Mouse (Mus musculus): ENCODE measurements around the gene Camta1. TPM values are rescaled to one million over a fixed set of nuclear protein-coding genes. Genes with fewer than 3 reads are reported as not detected.

Gene Camta1
- polyA plus RNA-seq, 1 experiment from 2014 or later: 140 TPM

DNA sequence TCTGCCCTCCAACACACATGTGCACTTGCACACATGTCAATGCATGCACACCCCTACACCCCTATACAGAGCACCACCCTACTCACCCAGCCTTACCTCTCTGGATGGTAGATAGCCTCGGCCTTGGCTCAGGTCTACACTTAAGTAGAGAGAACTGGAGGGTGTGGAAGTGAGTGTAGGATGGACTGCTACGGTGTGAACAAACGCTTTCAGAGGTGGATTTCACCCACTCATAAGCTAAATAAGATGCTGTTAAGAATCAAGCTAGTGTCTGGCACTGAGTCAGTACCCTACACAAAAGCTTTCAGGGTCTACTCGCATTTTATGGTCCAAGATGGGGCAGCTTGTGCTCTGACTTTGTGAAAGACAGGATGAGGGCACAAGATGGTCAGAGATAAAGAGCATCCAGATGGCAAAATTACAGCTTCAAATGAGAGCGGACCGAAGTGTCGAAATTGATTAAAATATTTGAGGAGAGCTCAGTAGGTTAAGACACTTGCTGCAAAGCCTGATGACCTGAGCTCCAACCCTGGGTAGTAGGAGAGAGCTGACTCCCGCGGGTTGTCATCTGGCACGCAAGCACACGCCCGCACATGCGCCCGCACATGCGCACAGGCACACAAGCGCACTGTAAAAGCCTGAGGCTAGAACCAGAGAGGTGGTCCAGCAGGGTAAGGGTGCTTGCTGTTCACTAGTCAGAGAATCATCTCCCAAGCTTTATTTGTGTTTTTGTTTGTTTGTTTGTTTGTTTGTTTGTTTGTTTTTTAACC, 924.2 kb downstream of the Camta1 start:
- Histone ChIP-seq H3K4me2 (ENCODE audit: low read depth, low read length, severe bottlenecking) (no peak overlapping the region), H3K27me3 (ENCODE audit: control insufficient read depth, insufficient read depth, low read length) (no peaks in the 10 kb centered on the region), H3K9ac (ENCODE audit: low read length) (no peak overlapping the region), H3K4me3 (ENCODE audit: low read depth, low read length) (no peak overlapping the region), H3K36me3 (ENCODE audit: control insufficient read depth, insufficient read depth, low read length) (no peaks in the 10 kb centered on the region), H3K4me1 (replicated peaks; ENCODE audit: control insufficient read depth, insufficient read depth, low read length) (no peaks in the 10 kb centered on the region), H3K27ac (ENCODE audit: low read depth, low read length) (no peak overlapping the region), H3K9me3 (ENCODE audit: control insufficient read depth, low read length) (no peaks in the 10 kb centered on the region)
- 79% methylated on average over 16 of the region's 16 CpGs for WGBS
- ATAC-seq (replicated peaks; ENCODE audit: low FRiP score) (no peak), DNase-seq (ENCODE audit: low spot score) (no peak)

- Histone ChIP-seq H3K36me3 (ENCODE audit: control insufficient read depth, insufficient read depth, low read length) (no peaks in the 10 kb centered on the region), H3K27ac (ENCODE audit: low read depth, low read length) (no peak overlapping the region), H3K27me3 (ENCODE audit: control insufficient read depth, insufficient read depth, low read length) (no peaks in the 10 kb centered on the region), H3K4me3 (ENCODE audit: low read depth, low read length) (no peak overlapping the region), H3K4me2 (ENCODE audit: low read depth, low read length, severe bottlenecking) (no peak overlapping the region), H3K9me3 (ENCODE audit: control insufficient read depth, low read length) (no peaks in the 10 kb centered on the region), H3K4me1 (replicated peaks; ENCODE audit: control insufficient read depth, insufficient read depth, low read length) (no peaks in the 10 kb centered on the region), H3K9ac (ENCODE audit: low read length) (no peak overlapping the region)
- DNase-seq (ENCODE audit: low spot score) (no peak), ATAC-seq (replicated peaks; ENCODE audit: low FRiP score) (no peak)
- WGBS: 77% methylated on average over 1 of the region's 1 CpGs
Observed at GRCm38 (mm10) chr4:150933503-150933902, 928.2 kb downstream of the Camta1 start.

- no peaks in the 10 kb centered on the region for H3K36me3 ChIP-seq (ENCODE audit: control insufficient read depth, insufficient read depth, low read length)
- H3K9ac ChIP-seq (ENCODE audit: low read length): no peak overlapping the region
- H3K27ac ChIP-seq (ENCODE audit: low read depth, low read length): no peak overlapping the region
- no peak overlapping the region for H3K4me3 ChIP-seq (ENCODE audit: low read depth, low read length)
- ATAC-seq (replicated peaks; ENCODE audit: low FRiP score): no peak
- DNase-seq (ENCODE audit: low spot score): no peak
- H3K9me3 ChIP-seq (ENCODE audit: control insufficient read depth, low read length): no peaks in the 10 kb centered on the region
- H3K27me3 ChIP-seq (ENCODE audit: control insufficient read depth, insufficient read depth, low read length): no peaks in the 10 kb centered on the region
- WGBS: 74% methylated on average over 10 of the region's 10 CpGs
- H3K4me1 ChIP-seq (replicated peaks; ENCODE audit: control insufficient read depth, insufficient read depth, low read length): no peaks in the 10 kb centered on the region
- H3K4me2 ChIP-seq (ENCODE audit: low read depth, low read length, severe bottlenecking): no peak overlapping the region
Observed at GRCm38 (mm10) chr4:150927789-150928188, 933.9 kb downstream of the Camta1 start.

DNA sequence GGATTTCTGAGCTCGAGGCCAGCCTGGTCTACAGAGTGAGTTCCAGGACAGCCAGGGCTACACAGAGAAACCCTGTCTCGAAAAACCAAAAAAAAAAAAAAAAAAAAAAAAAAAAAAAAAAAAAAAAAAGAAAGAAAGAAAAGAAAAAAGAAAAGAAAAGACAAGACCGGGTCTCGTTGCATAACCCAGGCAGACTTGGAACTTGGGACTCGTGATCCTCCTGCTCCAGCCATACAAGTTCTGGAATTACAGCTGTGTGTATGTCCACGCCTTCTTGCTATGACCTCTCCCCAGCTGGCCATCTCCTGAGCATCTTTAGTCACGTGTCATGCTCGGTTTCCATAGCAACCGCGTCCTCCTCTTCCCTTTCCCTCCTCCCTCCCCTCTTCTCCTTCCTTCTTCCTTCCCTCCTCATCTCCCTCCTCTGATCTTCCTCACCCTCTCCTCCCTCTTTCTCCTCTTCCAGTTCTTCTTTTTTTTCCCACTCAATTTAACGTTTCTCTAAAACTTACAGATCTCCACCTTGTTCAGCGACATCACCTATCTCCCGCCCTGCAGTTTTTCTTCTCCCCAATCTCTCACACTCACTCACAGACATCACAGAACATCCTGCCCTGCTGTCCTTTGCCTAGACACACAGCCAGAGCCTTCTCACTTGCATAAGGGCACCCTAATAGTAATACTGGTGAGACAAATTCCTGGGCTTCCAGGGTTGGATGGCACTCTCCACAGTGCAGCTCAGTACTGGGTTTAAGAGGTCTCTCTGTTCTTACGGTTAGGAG, 934.6 kb downstream of the Camta1 start:
- 51% methylated on average over 13 of the region's 14 CpGs for WGBS
- H3K27me3 ChIP-seq (ENCODE audit: control insufficient read depth, insufficient read depth, low read length): no peaks in the 10 kb centered on the region
- no peaks in the 10 kb centered on the region for H3K9me3 ChIP-seq (ENCODE audit: control insufficient read depth, low read length)
- no peak overlapping the region for H3K9ac ChIP-seq (ENCODE audit: low read length)
- H3K4me3 ChIP-seq (ENCODE audit: low read depth, low read length): no peak overlapping the region
- no peak overlapping the region for H3K4me2 ChIP-seq (ENCODE audit: low read depth, low read length, severe bottlenecking)
- DNase-seq (ENCODE audit: low spot score): no peak
- H3K27ac ChIP-seq (ENCODE audit: low read depth, low read length): no peak overlapping the region
- H3K36me3 ChIP-seq (ENCODE audit: control insufficient read depth, insufficient read depth, low read length): no peaks in the 10 kb centered on the region
- no peak for ATAC-seq (replicated peaks; ENCODE audit: low FRiP score)
- H3K4me1 ChIP-seq (replicated peaks; ENCODE audit: control insufficient read depth, insufficient read depth, low read length): no peaks in the 10 kb centered on the region

DNA sequence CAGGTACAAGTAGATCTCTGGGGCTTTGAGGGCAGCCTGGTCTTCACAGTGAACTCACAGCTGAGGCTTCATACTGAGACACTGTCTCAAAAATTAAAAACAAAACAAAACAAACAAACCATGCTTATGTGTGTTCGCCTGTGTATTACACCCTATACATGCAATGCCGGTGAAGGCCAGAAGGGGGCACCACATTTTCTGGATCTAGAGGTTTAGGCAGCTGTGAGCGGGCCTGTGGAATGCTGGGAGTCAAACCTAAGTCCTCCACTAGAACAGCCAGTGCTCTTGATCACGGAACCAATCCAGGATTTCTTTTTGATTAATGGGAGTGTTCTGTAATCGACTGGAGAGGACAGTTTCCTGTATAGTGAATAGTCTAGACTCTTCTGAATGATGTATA, 935.8 kb downstream of the Camta1 start:
- no peaks in the 10 kb centered on the region for H3K9me3 ChIP-seq (ENCODE audit: control insufficient read depth, low read length)
- H3K9ac ChIP-seq (ENCODE audit: low read length): no peak overlapping the region
- H3K36me3 ChIP-seq (ENCODE audit: control insufficient read depth, insufficient read depth, low read length): no peaks in the 10 kb centered on the region
- ATAC-seq (replicated peaks; ENCODE audit: low FRiP score) (no peak), DNase-seq (ENCODE audit: low spot score) (no peak)
- H3K4me2 ChIP-seq (ENCODE audit: low read depth, low read length, severe bottlenecking): no peak overlapping the region
- H3K27ac ChIP-seq (ENCODE audit: low read depth, low read length): no peak overlapping the region
- no peaks in the 10 kb centered on the region for H3K4me1 ChIP-seq (replicated peaks; ENCODE audit: control insufficient read depth, insufficient read depth, low read length)
- 56% methylated on average over 5 of the region's 5 CpGs for WGBS
- no peak overlapping the region for H3K4me3 ChIP-seq (ENCODE audit: low read depth, low read length)
- no peaks in the 10 kb centered on the region for H3K27me3 ChIP-seq (ENCODE audit: control insufficient read depth, insufficient read depth, low read length)

- H3K36me3 ChIP-seq (ENCODE audit: control insufficient read depth, insufficient read depth, low read length): no peaks in the 10 kb centered on the region
- H3K4me1 ChIP-seq (replicated peaks; ENCODE audit: control insufficient read depth, insufficient read depth, low read length): no peaks in the 10 kb centered on the region
- ATAC-seq (replicated peaks; ENCODE audit: low FRiP score): no peak
- H3K27me3 ChIP-seq (ENCODE audit: control insufficient read depth, insufficient read depth, low read length): no peaks in the 10 kb centered on the region
- no peaks in the 10 kb centered on the region for H3K9me3 ChIP-seq (ENCODE audit: control insufficient read depth, low read length)
- no peak overlapping the region for H3K4me2 ChIP-seq (ENCODE audit: low read depth, low read length, severe bottlenecking)
- WGBS: 85% methylated on average over 6 of the region's 6 CpGs
- H3K27ac ChIP-seq (ENCODE audit: low read depth, low read length): no peak overlapping the region
- no peak for DNase-seq (ENCODE audit: low spot score)
- H3K4me3 ChIP-seq (ENCODE audit: low read depth, low read length): no peak overlapping the region
- H3K9ac ChIP-seq (ENCODE audit: low read length): no peak overlapping the region
Observed at GRCm38 (mm10) chr4:150924936-150925335, 936.7 kb downstream of the Camta1 start.

GRCm38 (mm10) chr4:150924308-150924707, 937.4 kb downstream of the Camta1 start:
- Histone ChIP-seq H3K27me3 (ENCODE audit: control insufficient read depth, insufficient read depth, low read length) (no peaks in the 10 kb centered on the region), H3K27ac (ENCODE audit: low read depth, low read length) (no peak overlapping the region), H3K9ac (ENCODE audit: low read length) (no peak overlapping the region), H3K4me1 (replicated peaks; ENCODE audit: control insufficient read depth, insufficient read depth, low read length) (no peaks in the 10 kb centered on the region), H3K4me3 (ENCODE audit: low read depth, low read length) (no peak overlapping the region), H3K36me3 (ENCODE audit: control insufficient read depth, insufficient read depth, low read length) (no peaks in the 10 kb centered on the region), H3K4me2 (ENCODE audit: low read depth, low read length, severe bottlenecking) (no peak overlapping the region), H3K9me3 (ENCODE audit: control insufficient read depth, low read length) (no peaks in the 10 kb centered on the region)
- ATAC-seq (replicated peaks; ENCODE audit: low FRiP score): no peak
- no peak for DNase-seq (ENCODE audit: low spot score)
- 88% methylated on average over 13 of the region's 13 CpGs for WGBS

- Histone ChIP-seq H3K27me3 (ENCODE audit: control insufficient read depth, insufficient read depth, low read length) (no peaks in the 10 kb centered on the region), H3K9ac (ENCODE audit: low read length) (no peak overlapping the region), H3K4me3 (ENCODE audit: low read depth, low read length) (no peak overlapping the region), H3K4me2 (ENCODE audit: low read depth, low read length, severe bottlenecking) (no peak overlapping the region), H3K9me3 (ENCODE audit: control insufficient read depth, low read length) (no peaks in the 10 kb centered on the region), H3K36me3 (ENCODE audit: control insufficient read depth, insufficient read depth, low read length) (no peaks in the 10 kb centered on the region), H3K27ac (ENCODE audit: low read depth, low read length) (no peak overlapping the region), H3K4me1 (replicated peaks; ENCODE audit: control insufficient read depth, insufficient read depth, low read length) (no peaks in the 10 kb centered on the region)
- ATAC-seq (replicated peaks; ENCODE audit: low FRiP score) (no peak), DNase-seq (ENCODE audit: low spot score) (no peak)
- 88% methylated on average over 8 of the region's 8 CpGs for WGBS
Observed at GRCm38 (mm10) chr4:150921206-150921605, 940.5 kb downstream of the Camta1 start.

Measured in forebrain, embryonic 11.5 days (tissue).